Mouse (Mus musculus): ENCODE results near the gene Tcl1b4.

- TF ChIP-seq POLR2A (IDR thresholded peaks at IDR 0.05; ENCODE audit: low read depth, low read length), result no peak
- no peak for TF ChIP-seq CTCF (conservative IDR thresholded peaks at IDR 0.05; ENCODE audit: insufficient read depth, insufficient read length, low read depth, low read length)
These were observed 52.0 kb downstream of the Tcl1b4 start for GRCm38 (mm10) chr12:105253796-105254195.
